Mouse (Mus musculus) megakaryocyte, embryonic 14.5 days (primary cell): ENCODE data around the gene Adam12.

Source experiments
- FLI1 ChIP-seq: IDR thresholded peaks from 2 replicates; pipeline ENCODE4 v1.6.1; 2012; ENCODE audit warnings: low read length, inconsistent platforms, mixed read lengths
- GATA1 ChIP-seq: IDR thresholded peaks from 3 replicates; pipeline ENCODE4 v1.6.1; 2012; ENCODE audit warnings: mixed read lengths, low read length, inconsistent platforms, borderline replicate concordance

DNA sequence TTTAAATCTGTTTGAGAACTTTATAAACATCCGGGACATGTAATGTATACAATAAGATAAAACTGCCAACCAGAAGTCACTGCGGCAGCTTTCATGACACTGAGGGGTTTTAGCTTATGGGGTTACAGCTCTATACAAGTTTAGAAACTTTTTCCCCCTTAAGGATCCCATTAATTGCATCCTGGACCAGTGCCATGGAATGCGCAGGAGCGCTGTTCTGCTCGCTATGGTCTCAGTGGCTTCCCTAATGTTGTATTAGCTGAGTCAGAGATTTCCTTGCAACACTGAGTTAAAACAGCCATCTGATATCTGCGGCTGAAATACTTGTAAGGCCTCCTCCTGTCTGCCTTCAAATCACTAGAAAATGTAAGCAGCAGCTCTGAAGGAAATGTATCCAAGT lies 298.6 kb downstream of the Adam12 start:
- TF ChIP-seq GATA1, result no peak
- TF ChIP-seq FLI1, result no peak
